Mouse (Mus musculus) regulatory T cell (primary cell): ENCODE data around the gene Olfr605.
"Not testable (repeated sequence)": the region's sequence is repeated elsewhere in the genome, so short reads cannot be mapped to it uniquely, and the experiment has no call there.

Experiments
- in situ Hi-C: fragments of 300-600 bp; cut with MboI, MseI; formaldehyde crosslinking; loops from one replicate; pipeline ENCODE4 v1.15.1; 2025; ENCODE audit warnings: high pct_unique_total_duplicates

The Olfr605 gene

GRCm38 (mm10) chr7:103445339-103445738 lies at the start of gene Olfr605:
Olfr605 (minus strand) TSS chr7:103445439.
- in situ Hi-C loops, result no loop called here

- in situ Hi-C loops, result not testable (repeated sequence)
These were observed 31.9 kb upstream of the Olfr605 start for GRCm38 (mm10) chr7:103477106-103477505.

- in situ Hi-C loops, result no loop called here
These were observed 24.3 kb upstream of the Olfr605 start, which contains the start of gene Olfr608 for GRCm38 (mm10) chr7:103469577-103469976. Olfr608 (plus strand) TSS chr7:103469877.

- in situ Hi-C loops, result no loop called here
These were observed 15.4 kb upstream of the Olfr605 start for GRCm38 (mm10) chr7:103460590-103460989.

- in situ Hi-C loops, result no loop called here
These were observed 3.5 kb upstream of the Olfr605 start, which contains the start of gene Olfr606 for GRCm38 (mm10) chr7:103448746-103449145. Olfr606 (plus strand) TSS chr7:103449046.

- in situ Hi-C loops, result not testable (repeated sequence)
These were observed 30.5 kb downstream of the Olfr605 start, which contains the start of gene Usp17lc for GRCm38 (mm10) chr7:103414772-103415171. Usp17lc (plus strand) TSS chr7:103415072.

GRCm38 (mm10) chr7:103406521-103407055 lies 38.7 kb downstream of the Olfr605 start:
- in situ Hi-C loops, result not testable (repeated sequence)

GRCm38 (mm10) chr7:103398981-103399380 lies 46.3 kb downstream of the Olfr605 start:
- in situ Hi-C loops, result no loop called here

GRCm38 (mm10) chr7:103397758-103398157 lies 47.5 kb downstream of the Olfr605 start:
- in situ Hi-C loops, result no loop called here
